Mouse (Mus musculus) ovary, adult 18-20 months (tissue): ENCODE measurements around the gene Tbc1d24.

Experiments used
- DNase-seq: peaks from one replicate; pipeline ENCODE4 v3.0.0; 2022; ENCODE audit warnings: low spot score, mixed read lengths

Gene Tbc1d24

DNA sequence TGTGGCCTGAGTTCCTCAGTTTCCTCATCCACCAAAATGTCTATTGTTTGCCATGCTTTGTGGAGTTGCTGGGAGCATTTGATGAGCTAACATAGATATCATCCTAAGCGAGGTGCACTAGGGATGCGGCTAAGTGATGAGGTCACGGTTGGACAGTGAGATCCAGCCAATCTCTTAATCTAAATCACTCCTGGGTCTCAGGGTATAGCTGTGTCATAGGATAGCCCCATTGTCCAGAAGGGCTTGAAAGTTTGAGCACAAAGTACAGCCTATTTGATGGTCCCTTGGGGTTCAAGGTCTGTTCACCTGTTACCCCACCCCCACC is 4.5 kb upstream of the Tbc1d24 start:
- DNase-seq: no peak

DNA sequence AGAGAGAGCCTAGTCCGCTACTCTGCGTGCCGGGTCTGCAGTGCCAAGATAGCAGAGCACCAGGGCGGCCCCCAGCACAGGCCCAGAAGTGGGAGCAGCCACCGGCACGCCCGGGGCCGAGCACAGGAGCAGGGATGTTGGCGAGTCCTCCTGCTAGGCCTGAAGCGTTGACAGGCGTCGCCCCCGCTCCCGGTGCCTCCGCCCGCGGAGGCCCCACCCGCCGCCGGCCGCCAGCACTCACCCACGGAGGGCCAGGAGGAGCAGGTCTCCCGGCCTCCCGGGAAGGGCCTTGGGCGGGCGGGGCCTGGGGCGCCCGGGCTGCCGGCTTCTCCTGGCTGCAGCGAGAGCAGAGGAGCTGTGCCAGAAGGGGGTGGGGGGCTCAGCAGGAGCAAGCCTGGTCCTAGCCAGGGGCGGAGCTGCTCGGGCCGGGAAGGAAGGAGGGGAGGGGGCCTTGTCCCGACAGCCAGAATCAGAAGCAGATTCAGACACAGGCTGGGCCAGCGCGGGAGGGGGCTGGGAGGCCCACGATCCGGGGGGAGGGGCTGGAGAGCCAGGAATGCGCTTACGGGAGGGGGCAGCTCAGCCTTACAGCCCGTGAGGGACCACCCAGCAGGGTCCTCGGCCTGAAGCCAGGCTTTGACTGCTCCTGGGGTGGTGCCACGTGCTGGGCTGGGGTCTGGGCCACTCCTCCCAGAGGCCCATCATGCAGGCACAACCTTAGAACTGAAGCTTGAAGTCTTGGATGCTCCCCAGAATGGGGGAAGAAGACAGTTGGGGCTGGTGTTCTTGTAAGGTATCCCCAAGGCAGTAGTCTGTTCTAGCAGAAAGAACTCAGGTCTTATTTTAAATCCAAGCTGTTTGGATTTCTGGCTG is 3.9 kb upstream of the Tbc1d24 start, which contains the start of gene Ntn3:
Ntn3 (minus strand) TSS at position 489 of the 873 bp plus-strand sequence.
- DNase-seq: no peak

DNA sequence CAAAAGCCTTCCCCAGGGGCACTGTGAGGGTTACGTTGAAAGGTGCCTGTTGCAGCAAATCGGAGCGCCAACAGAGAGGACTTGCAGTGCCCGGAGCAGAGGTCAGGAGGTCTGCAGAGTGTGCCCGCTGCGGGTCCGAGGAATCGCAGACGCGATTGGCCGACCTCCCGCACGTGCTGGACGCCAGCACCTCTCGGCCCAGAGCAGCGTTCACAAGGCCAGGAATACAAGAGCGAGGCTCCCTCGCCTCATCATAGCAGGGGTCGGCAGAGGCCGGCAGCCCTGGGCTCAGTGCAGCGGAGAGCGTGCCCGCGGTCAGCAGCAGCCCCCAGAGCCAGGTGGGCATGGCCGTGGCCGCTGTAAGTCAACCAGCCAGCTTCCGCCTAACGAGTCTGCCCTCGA is 3.3 kb upstream of the Tbc1d24 start:
- DNase-seq: no peak

DNA sequence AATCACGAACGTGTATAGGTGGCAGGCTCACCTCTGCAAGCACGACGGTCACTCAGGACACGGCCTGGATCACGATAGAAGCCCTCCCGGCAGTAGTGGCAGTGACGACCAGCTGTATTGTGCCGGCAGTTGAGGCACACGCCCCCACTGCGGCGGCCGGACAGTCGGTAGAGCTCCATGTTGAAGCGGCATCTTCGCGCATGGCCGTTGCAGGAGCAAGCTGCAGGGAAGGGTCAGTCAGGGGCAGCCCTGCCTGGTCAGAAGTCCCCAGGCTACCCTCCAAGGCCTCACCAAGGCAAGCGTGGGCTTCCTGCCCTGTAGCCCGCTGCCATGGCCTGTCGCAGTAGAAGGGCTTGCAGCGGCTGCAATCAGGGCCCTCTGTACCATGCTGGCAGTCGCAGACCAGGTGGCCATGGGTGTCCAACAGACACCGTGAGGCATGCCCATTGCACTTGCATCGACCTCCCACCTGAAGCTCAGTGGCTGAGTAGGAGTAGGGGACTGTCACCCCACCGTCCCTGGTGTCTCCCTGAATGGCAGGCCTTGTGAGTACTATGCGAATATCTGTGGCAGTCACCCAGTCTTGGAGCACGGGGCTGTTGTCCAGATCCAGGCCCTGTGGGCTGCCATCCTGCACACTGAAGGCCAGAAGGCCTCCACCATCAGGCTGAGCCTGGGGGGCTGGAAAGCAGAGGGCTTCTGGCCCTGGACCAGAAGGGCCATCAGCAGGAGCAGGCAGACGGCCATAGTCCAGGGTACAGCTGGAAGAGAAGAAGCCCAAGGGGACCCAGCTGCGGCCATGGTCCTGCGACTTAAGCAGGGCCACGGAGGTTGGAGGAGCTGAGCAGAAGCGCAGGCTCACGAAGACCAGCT is 2.6 kb upstream of the Tbc1d24 start:
- DNase-seq: no peak

DNA sequence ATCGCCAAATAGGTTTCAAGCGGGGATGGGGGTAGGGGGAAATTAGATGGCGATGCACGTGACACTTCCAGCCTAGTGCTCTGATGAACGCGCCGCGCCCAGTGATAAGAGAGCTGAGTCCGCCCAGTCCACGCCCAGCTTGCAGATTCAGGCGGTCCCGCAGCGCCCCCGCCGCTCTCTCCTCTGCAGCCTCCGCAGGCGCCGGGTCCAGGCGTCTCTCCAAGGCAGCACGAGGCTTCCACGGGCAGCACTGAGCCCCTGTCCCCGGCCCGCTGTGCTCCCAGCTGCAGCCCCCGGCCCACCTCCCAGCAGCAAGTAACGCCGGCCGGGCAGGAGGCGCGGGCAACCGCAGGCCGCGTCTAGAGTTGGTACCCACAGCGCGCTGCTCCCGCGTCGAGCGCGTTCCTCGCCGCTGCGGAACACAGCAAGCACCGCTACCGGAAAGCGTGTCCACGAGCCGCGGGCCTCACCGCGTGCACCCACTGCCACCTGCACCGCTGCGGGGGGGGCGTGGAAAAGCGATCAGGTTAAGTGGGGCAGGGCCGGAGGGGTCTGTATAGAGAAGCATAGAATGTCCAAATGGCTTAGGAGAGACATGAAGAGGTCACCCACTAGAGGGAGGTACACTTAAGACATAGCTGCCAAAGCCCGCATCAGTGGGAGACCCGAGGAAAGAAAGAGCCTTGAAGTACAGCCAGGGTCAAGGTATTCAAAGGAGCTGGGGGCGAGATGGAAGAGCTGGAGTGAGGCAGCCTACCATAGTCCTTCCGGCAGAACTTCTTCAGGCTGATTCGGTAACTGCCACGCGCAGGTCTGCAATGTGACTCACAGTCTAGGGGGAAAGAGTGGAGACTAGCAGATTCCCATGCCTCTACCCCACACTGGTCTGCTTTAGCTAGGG is 1.3 kb upstream of the Tbc1d24 start:
- DNase-seq: no peak

DNA sequence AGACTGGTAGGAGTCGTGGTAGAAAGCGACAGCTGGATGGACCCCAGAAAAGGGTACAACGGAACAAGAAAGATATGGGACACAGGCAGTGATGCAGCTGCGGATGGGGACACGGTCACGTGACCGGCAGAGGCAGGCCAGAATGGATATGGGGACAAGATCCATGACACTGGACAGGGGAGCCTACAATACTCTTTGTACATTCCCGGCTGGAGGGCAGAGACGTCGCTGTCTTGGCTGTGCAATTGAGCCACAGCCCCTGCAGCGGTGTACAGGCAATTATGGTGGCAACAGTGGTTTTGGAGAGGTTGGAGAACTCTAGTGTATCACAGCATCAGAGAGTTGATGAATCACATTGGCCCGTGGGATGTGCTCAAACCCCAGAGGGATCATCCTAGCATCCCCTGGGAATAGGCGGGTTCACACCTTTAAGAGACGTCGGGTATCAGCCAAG is 573 bp upstream of the Tbc1d24 start:
- DNase-seq: no peak

DNA sequence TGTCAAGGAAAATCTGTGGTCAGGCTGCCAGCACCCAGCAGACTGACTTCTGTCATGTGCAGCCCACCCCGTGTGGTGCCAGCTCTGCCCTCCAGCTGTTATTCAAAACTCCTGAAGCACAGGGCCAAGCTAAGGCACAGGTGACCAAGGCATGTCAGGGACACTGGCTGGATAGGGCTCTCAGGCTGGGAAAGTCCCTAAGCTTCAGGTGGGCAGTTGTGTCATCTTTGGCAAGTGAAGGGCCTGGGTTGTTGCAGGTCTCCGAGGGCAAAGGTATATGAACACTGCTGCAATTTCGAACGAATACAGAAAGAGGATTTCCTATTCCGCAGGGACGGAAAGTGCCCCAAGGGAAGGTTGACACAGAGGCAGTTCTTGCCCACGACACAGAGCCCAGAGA is 516 bp downstream of the Tbc1d24 start:
- DNase-seq: no peak

DNA sequence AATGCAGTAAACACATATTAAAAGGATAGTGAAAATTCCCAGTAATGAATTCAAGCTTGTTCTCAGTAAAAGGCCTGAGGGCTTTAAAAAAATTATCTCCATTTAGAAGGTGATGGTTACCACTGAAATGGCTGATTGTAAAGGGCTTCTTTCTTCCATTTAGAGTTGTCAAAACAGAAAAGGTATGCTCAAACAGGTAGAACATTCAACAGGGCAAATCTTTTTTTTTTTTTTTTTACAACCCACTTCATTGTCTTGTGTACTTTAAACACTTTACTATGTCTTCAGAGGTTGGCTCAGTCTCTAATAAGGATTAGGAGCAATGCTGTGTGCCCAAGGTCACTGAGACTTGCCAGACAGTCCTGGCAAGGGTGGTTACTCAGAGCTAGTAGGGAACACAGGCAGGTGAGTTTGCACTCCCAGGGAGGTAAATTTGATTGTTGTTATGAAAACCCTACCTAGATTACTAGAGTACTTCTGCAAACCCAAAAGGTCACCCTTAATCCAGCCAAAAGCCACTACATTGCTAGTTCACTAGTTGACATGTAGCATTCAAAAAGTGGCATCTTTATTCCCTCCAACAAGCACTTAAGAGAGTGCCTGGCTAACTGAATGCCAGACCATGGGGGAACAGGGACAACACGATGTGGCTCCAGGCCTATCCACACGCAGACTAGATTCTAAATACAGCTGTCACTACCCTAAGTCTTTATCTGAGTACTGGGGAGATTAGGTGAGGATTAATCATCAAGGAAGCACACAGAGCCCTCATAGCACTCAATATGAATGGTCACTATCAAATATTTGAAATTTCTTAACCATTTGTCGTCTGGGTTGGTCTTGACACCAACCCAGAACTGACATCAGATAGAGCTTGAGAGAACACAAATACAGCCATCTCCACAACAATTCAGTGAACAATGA is 1.5 kb downstream of the Tbc1d24 start:
- DNase-seq: no peak

DNA sequence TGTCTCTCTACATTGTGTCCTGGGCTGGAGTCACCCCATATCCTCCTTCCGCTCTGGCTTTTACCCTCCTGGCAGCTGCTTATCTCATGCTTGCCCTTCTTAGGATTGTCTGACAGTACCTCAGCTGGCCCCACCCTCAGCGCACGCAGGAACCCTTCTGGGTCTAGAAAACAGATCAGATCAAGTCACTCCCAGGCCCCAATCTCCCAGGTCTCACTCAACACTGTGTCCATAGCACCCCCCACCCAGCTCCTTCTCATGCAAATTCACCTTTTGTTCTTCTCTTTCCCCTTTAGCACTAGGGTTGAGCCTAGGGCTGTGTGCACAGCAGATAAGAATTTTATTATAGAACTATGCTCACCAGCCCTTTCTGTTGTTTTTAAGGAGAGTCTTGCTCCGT is 2.3 kb downstream of the Tbc1d24 start:
- no peak for DNase-seq

DNA sequence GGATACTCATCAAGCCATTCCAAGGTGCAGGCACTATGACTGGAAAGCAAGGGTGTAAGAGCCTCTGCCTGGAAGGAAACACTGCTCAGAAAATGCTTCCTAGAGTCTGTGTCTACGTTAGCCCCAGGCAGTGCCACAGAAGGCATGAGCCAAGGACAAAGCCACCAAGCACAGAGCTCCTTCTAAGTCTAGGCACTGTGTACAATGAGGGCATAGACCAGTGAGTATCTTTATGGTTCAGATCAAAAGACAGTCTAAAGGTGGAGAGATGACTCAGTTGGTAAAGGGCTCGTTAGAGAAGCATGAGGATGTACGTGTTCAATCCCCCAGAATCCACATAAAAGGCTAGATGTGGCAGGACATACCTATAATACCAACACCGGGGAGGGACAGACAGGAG is 4.3 kb downstream of the Tbc1d24 start:
- no peak for DNase-seq

DNA sequence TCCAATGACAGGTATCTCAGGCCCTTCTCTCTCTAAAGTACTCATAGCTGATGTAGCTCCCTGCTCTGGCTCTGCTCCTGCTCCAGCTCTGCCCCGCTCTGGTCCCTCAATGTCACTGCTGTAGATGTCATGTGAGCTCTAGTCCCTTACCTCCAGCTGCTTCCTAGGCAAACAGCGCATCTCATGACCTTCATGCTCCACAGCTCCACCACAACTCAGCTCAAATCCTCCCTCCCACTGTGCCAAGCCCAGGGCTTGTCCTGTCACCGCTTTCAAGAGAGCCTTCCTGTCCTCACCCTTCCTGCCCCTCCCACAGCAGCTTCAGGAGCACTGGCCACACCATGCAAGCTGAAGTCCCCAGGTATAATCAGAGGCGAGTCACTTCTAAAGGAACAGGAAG is 5.6 kb downstream of the Tbc1d24 start:
- no peak for DNase-seq

DNA sequence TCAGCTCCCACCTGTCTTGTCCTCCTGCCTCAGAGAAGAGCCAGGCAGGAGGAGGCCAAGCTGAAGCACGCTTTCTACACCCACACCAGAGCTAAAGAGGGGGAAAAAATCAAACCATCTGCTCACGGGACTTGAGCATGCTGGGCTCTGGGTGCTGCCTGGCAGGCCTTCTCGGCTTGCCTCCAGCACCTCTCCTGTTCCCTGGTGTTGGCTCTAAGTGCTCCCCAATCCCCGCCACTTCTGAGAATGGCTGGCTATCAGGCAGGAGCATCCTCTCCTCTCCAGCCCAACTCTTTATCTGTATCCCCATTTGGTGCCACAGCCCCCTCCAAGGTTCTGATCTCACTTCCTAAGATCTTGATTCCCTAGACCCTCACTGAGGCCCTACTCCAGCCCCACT is 6.1 kb downstream of the Tbc1d24 start:
- DNase-seq: no peak

DNA sequence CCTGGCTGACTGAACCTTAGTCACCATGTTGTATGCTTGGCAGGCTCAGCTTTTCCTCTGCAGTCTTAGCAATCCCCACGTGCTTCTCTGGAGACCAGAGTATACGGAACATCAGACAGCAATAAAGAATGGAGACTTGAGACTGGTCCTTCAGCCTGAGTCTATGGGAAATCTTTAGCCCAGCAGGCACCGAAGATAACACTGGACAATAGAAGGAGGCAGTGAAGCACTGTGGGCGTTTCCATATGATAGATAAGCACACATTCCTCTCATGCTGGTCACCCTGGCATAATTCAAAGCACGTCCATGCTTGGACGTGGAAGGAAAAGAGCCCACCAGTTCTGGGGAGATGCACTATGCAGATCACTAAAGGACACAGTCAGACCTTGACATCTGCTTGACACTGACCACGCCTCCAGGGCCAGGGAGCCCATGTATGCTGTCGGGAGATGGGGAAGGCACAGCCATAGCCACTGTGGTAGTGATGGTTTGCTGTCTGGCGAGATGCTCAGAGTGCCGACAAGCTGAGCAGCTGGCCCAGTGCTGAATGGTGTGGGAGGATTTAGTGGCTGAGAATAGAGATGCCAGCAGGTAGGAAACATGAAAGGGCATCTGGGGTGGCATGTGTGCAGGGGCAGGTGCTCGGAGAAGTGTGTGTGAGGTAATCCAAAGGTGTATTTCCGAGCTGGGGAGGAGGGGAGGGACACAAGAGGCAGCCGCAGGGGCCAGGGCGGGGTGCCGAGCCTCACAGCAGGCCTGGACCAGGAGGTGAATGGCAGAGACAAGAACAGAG is 8.1 kb downstream of the Tbc1d24 start:
- DNase-seq: no peak

DNA sequence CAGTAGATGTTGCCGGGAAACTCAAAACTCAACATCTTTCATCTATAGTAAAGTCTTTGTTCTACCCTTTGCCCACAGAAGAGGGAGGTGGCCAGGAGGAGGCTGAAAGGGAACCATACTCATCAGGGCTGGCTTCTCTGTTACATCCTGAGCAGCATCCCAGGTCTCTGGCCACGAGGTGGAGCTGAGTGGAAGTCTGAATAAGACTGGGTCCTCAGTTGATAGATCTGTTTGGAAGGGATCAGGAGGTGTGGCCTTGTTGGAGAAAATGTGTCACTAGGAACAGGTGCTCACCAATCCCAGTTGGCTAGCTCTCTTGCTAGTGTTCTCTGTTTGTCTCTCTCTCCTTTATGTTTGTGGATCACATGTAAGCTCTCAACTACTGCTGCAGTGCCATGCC is 10.0 kb downstream of the Tbc1d24 start:
- no peak for DNase-seq

DNA sequence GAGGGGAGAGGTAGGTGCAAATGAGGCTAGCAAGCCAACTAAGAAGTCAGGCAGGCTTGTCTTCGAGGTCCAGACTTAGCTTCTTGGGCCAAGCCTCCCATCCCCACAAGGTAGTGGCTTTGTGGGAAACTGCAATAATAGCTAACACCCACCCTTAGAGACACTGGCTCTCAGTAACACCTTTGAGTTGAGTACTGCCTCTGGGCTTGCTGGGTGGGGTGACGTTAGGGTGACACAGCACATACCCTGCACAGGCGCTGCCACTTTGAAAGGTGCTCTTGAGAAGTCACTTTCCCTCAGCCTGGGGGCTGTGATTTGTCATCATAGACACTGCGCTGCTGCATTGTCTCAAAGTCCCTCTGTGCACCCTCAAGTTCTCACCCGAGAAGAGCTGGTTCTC is 11.6 kb downstream of the Tbc1d24 start:
- no peak for DNase-seq

DNA sequence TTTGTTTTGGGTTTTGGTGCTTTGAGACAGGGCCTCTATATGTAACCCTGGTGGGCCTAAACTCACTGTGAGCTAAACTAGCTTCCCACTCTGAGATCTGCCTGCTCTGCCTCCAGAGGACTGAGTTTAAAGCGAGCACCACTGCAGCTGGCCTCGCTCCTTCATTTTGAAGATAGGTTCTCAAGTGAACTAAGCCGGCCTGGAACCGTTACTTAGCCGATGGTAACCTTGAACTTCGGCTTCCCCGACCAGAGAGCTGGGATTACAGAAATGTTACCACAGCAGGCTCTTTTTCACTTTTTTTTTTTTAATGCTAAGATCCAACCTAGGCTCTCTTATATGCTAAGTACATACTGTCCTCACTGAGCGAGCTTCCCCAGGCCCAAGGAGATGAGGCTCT is 12.1 kb downstream of the Tbc1d24 start:
- DNase-seq: no peak

DNA sequence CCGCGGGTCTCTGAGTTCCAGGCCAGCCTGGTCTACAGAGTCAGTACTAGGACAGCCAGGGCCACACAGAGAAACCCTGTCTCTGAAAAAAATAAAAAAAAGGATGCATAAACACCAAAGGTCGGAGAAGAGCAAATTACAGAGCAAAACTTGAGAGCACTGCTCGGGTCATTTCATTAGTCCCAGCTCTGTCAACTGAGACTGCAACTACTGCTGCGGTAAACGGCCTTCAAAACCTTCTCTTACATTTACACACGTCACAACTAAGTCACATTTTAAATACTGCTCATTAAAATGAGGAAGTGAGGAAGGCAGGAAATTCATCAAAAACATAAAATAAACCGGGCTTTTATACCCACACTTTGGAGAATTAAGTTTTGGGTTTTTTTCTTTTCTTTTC is 12.5 kb downstream of the Tbc1d24 start:
- no peak for DNase-seq

DNA sequence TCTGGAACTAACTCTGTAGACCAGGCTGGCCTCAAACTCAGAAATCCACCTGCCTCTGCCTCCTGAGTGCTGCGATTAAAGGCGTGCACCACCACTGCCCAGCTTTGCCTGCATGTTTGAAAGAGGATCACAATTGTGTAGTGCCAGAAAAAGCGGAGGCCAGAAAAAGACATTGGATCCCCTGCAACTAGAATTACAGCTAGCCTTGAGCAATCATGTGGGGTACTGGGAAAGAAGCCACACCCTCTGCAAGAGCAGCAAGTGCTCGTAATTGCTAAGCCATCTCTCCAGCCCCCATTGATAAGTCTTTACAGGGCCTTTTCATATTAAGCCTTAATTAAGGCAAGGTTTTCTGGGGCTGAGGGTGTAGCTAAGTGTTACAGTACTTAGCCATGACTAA is 13.9 kb downstream of the Tbc1d24 start:
- DNase-seq: no peak

DNA sequence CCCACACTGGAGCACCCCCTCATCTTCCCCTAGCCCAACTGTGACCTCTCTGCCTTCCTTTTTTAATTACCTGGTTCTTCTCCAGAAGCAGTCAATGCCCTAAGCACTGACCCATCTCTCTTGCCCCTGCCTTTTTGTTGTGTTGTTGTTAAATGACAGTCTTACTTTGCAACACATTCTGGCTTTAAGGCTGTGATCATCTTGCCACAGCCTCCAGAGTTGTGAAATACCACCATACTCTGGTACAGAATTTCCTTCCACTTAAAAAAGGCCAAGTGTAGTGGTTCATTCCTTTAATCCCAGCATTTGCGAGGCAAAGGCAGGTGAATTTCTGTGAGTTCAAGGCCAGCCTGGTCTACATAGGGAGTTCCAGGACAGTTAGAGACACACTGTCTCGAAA is 14.4 kb downstream of the Tbc1d24 start:
- DNase-seq: no peak

DNA sequence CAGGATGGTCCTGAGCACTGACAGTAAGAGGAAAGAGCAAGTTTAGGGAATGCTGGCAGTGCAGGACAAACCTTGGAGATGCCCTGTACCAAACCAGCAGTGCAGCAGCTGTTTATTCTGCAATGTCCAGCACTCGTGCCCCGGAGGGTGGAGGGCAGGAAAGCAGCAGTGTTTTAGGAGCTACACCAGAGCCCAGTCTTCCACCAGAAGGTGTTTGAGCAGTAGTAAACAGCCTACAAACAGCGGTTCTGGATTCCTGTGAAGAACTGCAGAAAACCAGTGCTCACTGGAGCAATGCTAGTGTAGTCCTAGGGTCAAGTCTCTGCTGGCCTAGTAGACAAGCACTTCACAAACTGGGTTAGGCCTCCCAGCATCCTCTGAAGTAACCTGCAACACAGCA is 31.1 kb downstream of the Tbc1d24 start:
- DNase-seq: no peak
